Mouse (Mus musculus): ENCODE results near the gene Kcnab3. TPM values are rescaled to one million over a fixed set of nuclear protein-coding genes. Genes with fewer than 3 reads are reported as not detected.

Gene Kcnab3
- 1.4 TPM for polyA plus RNA-seq (2017; shearing (Covaris generic))

DNA sequence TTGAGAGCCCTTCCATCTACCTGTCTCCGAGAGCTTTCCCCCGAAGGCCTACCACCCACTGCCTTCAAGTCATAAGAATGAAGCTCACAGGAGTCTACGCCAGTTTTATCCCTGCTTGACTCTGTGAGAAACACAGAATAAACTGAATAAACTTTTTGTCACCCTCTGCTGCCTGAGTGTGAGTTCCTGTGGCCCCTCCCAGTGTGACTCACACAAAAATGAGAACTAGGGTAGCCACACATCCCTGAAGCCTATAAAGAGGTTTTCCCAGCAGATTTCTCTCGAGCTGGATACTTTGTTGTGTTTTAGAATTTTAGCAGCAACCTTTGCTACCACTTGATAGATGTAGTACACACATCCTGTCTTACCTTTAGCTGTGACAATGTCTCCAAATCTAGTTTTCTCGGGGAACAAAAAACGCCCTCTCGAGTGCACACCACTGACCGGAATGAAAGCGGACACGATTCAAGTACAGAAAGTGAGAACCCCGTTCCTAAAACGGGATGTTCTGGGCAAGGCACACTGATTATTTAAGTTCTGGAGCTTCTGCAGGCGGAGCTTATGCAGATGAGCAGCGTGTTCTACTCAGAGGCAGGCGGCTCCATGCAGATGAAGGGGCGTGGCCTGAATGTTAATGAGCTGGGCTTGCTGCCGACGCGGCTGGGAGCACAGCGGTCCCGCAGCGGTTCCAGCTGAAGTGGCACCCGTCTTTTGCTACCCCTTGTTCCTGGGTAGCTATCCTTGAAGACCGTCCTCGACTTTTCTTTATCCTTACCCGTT, at the start of gene Kcnab3:
Gene Kcnab3 (plus strand): TSS at position 631 of the 780 bp plus-strand sequence.

DNA sequence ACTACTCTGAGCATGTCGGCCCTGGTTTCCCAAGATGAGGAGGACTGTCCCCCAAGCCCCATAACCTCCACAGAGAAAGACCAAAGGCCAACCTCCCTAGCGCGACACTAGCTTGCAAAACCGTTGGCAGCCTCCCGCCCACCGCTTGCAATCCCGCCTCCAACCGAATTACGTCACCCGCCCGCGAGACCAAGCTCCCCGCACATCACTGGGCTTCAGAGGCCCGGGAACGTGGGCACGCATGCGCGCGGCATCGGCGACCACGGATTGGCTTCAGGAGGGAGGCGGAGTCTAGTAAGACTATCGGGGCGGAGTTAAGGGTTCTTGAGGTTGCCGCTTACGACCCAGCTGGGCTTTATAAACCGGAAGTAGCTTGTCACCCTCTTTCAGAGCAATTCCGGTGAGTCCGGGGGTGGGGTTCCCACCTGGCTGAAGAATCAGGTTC, 2.4 kb upstream of the Kcnab3 start, which contains the start of the genes Cntrob and Trappc1:
Gene Cntrob (minus strand): TSS at position 109 of the 445 bp plus-strand sequence.
Gene Trappc1 (plus strand): TSS at position 314 of the 445 bp plus-strand sequence.

DNA sequence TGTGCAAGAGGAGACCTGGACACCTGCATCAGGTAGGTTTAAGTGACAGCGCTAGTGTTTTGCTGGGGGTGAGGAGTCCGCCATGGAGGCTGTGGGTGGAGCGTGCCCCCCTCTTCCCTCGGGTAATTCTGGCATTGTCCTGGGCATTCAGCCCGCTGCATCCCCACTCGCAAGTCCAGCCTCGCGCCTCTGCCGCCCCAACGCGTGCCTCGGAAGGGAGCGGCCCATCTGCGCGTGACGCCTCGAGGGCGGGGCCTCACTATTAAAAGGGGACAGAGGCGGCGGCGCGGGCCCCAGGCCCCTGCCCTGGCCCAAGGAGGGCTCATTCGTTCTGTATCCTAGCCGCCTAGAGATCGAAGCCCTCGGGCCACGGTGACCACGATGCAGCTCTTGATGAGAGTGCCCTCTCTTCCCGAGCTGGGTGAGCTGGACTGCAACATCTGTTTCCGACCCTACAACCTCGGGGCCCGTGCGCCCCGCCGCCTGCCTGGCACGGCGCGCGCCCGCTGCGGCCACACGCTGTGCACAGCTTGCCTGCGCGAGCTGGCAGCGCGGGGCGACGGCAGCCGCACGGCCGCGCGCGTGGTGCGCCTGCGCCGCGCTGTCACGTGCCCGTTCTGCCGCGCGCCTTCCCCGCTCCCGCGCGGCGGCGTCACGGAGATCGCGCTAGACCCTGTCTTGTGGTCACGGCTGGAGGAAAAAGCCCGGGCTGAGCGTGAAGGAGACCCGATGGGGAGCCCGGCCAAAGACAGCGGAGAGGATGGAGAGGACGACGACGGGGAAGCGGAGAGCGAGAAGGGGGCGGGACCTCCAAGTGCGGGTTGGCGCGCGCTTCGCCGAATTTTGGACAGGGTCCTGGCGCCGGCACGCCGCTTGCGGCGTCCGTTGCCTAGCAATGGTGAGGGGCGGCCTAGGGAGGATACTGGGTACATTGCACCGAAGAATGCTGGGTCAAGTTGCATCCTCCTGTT, 14.4 kb downstream of the Kcnab3 start, which contains the start of gene Rnf227:
Gene Rnf227 (plus strand): TSS at position 301 of the 971 bp plus-strand sequence.

DNA sequence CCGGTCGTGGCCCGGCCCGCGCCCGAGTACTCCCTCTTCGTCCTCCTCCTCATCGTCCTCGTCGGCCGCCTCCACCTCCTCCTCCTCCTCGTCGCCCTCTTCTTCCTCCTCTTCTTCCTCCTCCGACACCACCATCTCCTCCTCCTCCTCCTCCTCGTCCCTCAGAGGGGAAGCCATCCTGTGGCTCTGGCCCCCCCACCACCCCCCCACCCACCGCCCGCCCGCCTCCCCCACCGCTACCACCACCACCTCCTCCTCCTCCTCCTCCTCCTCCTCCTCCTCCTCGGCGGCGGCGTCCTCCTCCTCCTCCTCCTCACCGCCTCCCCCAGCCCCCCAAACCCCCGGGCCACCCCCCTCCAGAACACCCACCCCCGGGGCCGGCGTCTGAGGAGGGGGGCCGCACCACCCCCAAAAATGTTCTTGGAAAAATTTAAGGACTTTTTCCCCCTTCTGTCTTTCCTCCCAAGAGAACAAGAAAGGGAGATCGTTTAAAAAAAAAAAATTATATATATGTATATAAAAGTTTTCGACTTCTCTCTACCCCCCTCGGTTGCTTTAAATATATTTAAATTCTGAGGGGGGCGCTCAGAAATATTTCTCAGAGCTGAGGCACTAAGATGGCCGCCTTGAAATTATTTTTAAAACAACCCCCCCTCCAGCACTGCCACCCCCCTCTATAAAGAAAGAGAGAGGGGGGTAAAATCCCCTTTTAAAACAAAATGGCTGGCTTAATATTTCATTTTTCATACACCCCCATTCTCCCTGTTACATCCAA, 43.3 kb downstream of the Kcnab3 start, which contains the start of gene Chd3:
Gene Chd3 (minus strand): TSS at position 192 of the 775 bp plus-strand sequence.

Other genes starting within 250 kb of the Kcnab3 start
- gene Vamp2, start 237.8 kb upstream of the Kcnab3 start, polyA plus RNA-seq (2017; shearing (Covaris generic)): 139 TPM
- gene Per1, start 231.0 kb upstream of the Kcnab3 start, polyA plus RNA-seq (2017; shearing (Covaris generic)): 8.9 TPM
- not detected for gene Hes7, start 205.9 kb upstream of the Kcnab3 start, polyA plus RNA-seq (2017; shearing (Covaris generic))
- not detected for gene 9130213A22Rik, start 203.7 kb upstream of the Kcnab3 start, polyA plus RNA-seq (2017; shearing (Covaris generic))
- gene Aloxe3, start 200.4 kb upstream of the Kcnab3 start, polyA plus RNA-seq (2017; shearing (Covaris generic)): 0.08 TPM
- gene Alox12b, start 169.3 kb upstream of the Kcnab3 start, polyA plus RNA-seq (2017; shearing (Covaris generic)): not detected
- 3.2 TPM for gene Alox8, start 128.4 kb upstream of the Kcnab3 start, polyA plus RNA-seq (2017; shearing (Covaris generic))
- gene Gucy2e, start 89.2 kb upstream of the Kcnab3 start, polyA plus RNA-seq (2017; shearing (Covaris generic)): 0.19 TPM
- 8.7 TPM for gene Cntrob, start 2.5 kb upstream of the Kcnab3 start, polyA plus RNA-seq (2017; shearing (Covaris generic))
- 96.9 TPM for gene Trappc1, start 2.3 kb upstream of the Kcnab3 start, polyA plus RNA-seq (2017; shearing (Covaris generic))
- 2.4 TPM for gene Rnf227, start 14.2 kb downstream of the Kcnab3 start, polyA plus RNA-seq (2017; shearing (Covaris generic))
- gene Chd3, start 43.1 kb downstream of the Kcnab3 start, polyA plus RNA-seq (2017; shearing (Covaris generic)): 139 TPM
- gene Naa38, start 69.2 kb downstream of the Kcnab3 start, polyA plus RNA-seq (2017; shearing (Covaris generic)): 97.6 TPM
- 25.4 TPM for gene Cyb5d1, start 69.4 kb downstream of the Kcnab3 start, polyA plus RNA-seq (2017; shearing (Covaris generic))
- gene Tmem88, start 72.0 kb downstream of the Kcnab3 start, polyA plus RNA-seq (2017; shearing (Covaris generic)): 0.54 TPM
- gene Kdm6b, start 87.4 kb downstream of the Kcnab3 start, polyA plus RNA-seq (2017; shearing (Covaris generic)): 5.5 TPM
- gene Dnah2, start 222.9 kb downstream of the Kcnab3 start, polyA plus RNA-seq (2017; shearing (Covaris generic)): 0.01 TPM
- 0.47 TPM for gene Efnb3, start 233.9 kb downstream of the Kcnab3 start, polyA plus RNA-seq (2017; shearing (Covaris generic))